Comparison of ENCODE assay signal across 25 mouse cellular contexts in the genomic region with DNA sequence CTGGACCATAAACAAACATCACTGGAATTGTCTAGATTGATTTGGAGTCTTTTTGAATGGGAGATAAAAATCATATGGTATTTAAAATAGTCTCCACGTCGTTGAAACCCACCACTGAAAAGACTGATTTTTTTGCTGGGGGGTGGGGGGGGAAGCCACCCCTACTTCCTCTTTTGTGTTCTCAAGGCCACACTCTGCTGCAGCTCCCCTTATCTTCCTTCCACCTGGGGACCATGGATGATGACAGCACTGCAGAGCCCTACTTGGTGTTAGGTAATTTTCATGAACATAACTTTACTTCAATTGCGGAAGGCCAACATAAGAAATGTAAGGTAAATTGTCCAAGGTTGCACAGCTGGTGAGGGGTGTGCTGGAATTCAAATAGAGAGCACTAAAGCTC.
DNase-seq lines count a peak whose midpoint lies in the region; ATAC-seq lines count a peak whose summit lies in the region.
"Had no signal": no experiment of that assay in that cellular context is flagged by ENCODE, and none has a peak within 500 bp of the region (broad histone marks: within the 10 kb centered on the region; RNA-seq: fewer than 3 reads in every experiment).

No protein-coding gene starts in this region.

- peak; percentile 71 to 75 for ATAC-seq in hematopoietic stem cell, adult 5-6 weeks (replicated peaks in 1 of 2; ENCODE audit: insufficient read depth in 1 of 2, low FRiP score in 2 of 2, low TSS enrichment in 1 of 2, low read depth in 1 of 2, poor library complexity in 2 of 2, severe bottlenecking in 2 of 2)
- ATAC-seq in kidney, embryonic 16.5 days (ENCODE audit: low FRiP score, low TSS enrichment), result no peak
- no peak for ATAC-seq in midbrain, embryonic 15.5 days (replicated peaks)
- ATAC-seq: forebrain, embryonic 14.5 days; forebrain, postnatal 0 days had no signal

- no peaks in the 10 kb centered on the region for H3K36me3 ChIP-seq in kidney, embryonic 16.5 days (ENCODE audit: insufficient read depth, low read length)
- H3K36me3 ChIP-seq in midbrain, embryonic 15.5 days (replicated peaks), result no peaks in the 10 kb centered on the region
- H3K36me3 ChIP-seq: embryonic facial prominence, embryonic 12.5 days; embryonic facial prominence, embryonic 15.5 days; G1E; heart, embryonic 12.5 days; heart, embryonic 15.5 days; hindbrain, embryonic 15.5 days had no signal

- DNase-seq in A20 (ENCODE audit: low read depth, low spot score), result peak; percentile 41
- DNase-seq in c-Kit-positive CD71-negative TER-119-negative erythroid progenitor cells, embryonic 14.5 days (ENCODE audit: low read depth), result peak; percentile 2
- no peak for DNase-seq in retina, embryonic 14.5 days (ENCODE audit: low spot score)
- no peak for DNase-seq in ovary, postnatal 14 days (ENCODE audit: low spot score)
- DNase-seq: adrenal gland, adult 2 months; adrenal gland, postnatal 14 days; cerebellum, adult 18-20 months; cerebellum, adult 9-10 months; cerebellum, postnatal 14 days; forebrain, postnatal 0 days; gastrocnemius, adult 2 months; gastrocnemius, postnatal 14 days; heart, adult 18-20 months; heart, postnatal 10 days; heart, postnatal 36 days had no signal

- H3K4me3 ChIP-seq in kidney, embryonic 16.5 days (ENCODE audit: low read length), result no peak overlapping the region
- H3K4me3 ChIP-seq in midbrain, embryonic 15.5 days, result no peak overlapping the region
- H3K4me3 ChIP-seq: embryonic facial prominence, embryonic 12.5 days; embryonic facial prominence, embryonic 15.5 days; gastrocnemius, adult 2 months; heart, embryonic 12.5 days; heart, embryonic 15.5 days; hindbrain, embryonic 15.5 days had no signal

- no peaks in the 10 kb centered on the region for H3K9me3 ChIP-seq in kidney, embryonic 16.5 days (ENCODE audit: low read length)
- H3K9me3 ChIP-seq in midbrain, embryonic 15.5 days, result no peaks in the 10 kb centered on the region
- H3K9me3 ChIP-seq: embryonic facial prominence, embryonic 12.5 days; embryonic facial prominence, embryonic 15.5 days; G1E; heart, embryonic 12.5 days; heart, embryonic 15.5 days; hindbrain, embryonic 15.5 days had no signal

- WGBS in kidney, embryonic 16.5 days, result 74% methylated on average over 3 of the region's 3 CpGs
- whole genome bisulfite sequencing in midbrain, embryonic 15.5 days, result 93% methylated on average over 3 of the region's 3 CpGs

- H3K4me1 ChIP-seq in kidney, embryonic 16.5 days (ENCODE audit: insufficient read depth, low read length), result no peaks in the 10 kb centered on the region
- no peaks in the 10 kb centered on the region for H3K4me1 ChIP-seq in midbrain, embryonic 15.5 days
- H3K4me1 ChIP-seq: embryonic facial prominence, embryonic 12.5 days; embryonic facial prominence, embryonic 15.5 days; heart, embryonic 12.5 days; heart, embryonic 15.5 days; hindbrain, embryonic 15.5 days had no signal

- H3K4me2 ChIP-seq in kidney, embryonic 16.5 days (replicated peaks; ENCODE audit: low read depth, low read length), result no peak overlapping the region
- H3K4me2 ChIP-seq in midbrain, embryonic 15.5 days, result no peak overlapping the region
- H3K4me2 ChIP-seq: embryonic facial prominence, embryonic 12.5 days; embryonic facial prominence, embryonic 15.5 days; heart, embryonic 12.5 days; heart, embryonic 15.5 days; hindbrain, embryonic 15.5 days had no signal

- no peak overlapping the region for H3K9ac ChIP-seq in kidney, embryonic 16.5 days (replicated peaks; ENCODE audit: low read length)
- no peak overlapping the region for H3K9ac ChIP-seq in midbrain, embryonic 15.5 days
- H3K9ac ChIP-seq: embryonic facial prominence, embryonic 12.5 days; embryonic facial prominence, embryonic 15.5 days; forebrain, postnatal 0 days; heart, embryonic 12.5 days; heart, embryonic 15.5 days; hindbrain, embryonic 15.5 days had no signal

- no peak overlapping the region for H3K27ac ChIP-seq in kidney, embryonic 16.5 days (ENCODE audit: low read length)
- no peak overlapping the region for H3K27ac ChIP-seq in midbrain, embryonic 15.5 days
- H3K27ac ChIP-seq: embryonic facial prominence, embryonic 12.5 days; embryonic facial prominence, embryonic 15.5 days; gastrocnemius, adult 2 months; heart, embryonic 15.5 days; hindbrain, embryonic 15.5 days had no signal

- no peaks in the 10 kb centered on the region for H3K27me3 ChIP-seq in kidney, embryonic 16.5 days (ENCODE audit: insufficient read depth, low read length)
- H3K27me3 ChIP-seq in midbrain, embryonic 15.5 days (replicated peaks), result no peaks in the 10 kb centered on the region
- H3K27me3 ChIP-seq: embryonic facial prominence, embryonic 12.5 days; embryonic facial prominence, embryonic 15.5 days; heart, embryonic 12.5 days; heart, embryonic 15.5 days; hindbrain, embryonic 15.5 days had no signal

Comparison
In these comparisons a context has a peak if more than half of its experiments do, and no peak if none do; other contexts are left out.
1. DNase-seq: peak in A20 (single experiment) and c-Kit-positive CD71-negative TER-119-negative erythroid progenitor cells, embryonic 14.5 days (single experiment); none in retina, embryonic 14.5 days (single experiment) and ovary, postnatal 14 days (single experiment).
2. ATAC-seq: peak in hematopoietic stem cell, adult 5-6 weeks (2 of 2); none in kidney, embryonic 16.5 days (single experiment) and midbrain, embryonic 15.5 days (single experiment).